Mouse (Mus musculus) embryo, embryonic 9.5 days (tissue): ENCODE data around the gene Zbtb4.

Source experiments
- DNase-seq: peaks from one replicate; pipeline ENCODE4 v3.0.0-alpha.2; 2017; ENCODE audit errors: extremely low spot score

Gene Zbtb4

GRCm38 (mm10) chr11:69800392-69801197 is 34.9 kb downstream of the Zbtb4 start:
- peak; percentile 90 for DNase-seq

GRCm38 (mm10) chr11:69801379-69801977 is 35.8 kb downstream of the Zbtb4 start, which contains the start of gene Fgf11:
Gene Fgf11, minus strand, starts transcription at chr11:69801857.
- DNase-seq = no peak

GRCm38 (mm10) chr11:69802648-69803105 is 37.0 kb downstream of the Zbtb4 start:
- DNase-seq = peak; percentile 83

GRCm38 (mm10) chr11:69803328-69803727 is 37.6 kb downstream of the Zbtb4 start:
- DNase-seq = no peak

DNA sequence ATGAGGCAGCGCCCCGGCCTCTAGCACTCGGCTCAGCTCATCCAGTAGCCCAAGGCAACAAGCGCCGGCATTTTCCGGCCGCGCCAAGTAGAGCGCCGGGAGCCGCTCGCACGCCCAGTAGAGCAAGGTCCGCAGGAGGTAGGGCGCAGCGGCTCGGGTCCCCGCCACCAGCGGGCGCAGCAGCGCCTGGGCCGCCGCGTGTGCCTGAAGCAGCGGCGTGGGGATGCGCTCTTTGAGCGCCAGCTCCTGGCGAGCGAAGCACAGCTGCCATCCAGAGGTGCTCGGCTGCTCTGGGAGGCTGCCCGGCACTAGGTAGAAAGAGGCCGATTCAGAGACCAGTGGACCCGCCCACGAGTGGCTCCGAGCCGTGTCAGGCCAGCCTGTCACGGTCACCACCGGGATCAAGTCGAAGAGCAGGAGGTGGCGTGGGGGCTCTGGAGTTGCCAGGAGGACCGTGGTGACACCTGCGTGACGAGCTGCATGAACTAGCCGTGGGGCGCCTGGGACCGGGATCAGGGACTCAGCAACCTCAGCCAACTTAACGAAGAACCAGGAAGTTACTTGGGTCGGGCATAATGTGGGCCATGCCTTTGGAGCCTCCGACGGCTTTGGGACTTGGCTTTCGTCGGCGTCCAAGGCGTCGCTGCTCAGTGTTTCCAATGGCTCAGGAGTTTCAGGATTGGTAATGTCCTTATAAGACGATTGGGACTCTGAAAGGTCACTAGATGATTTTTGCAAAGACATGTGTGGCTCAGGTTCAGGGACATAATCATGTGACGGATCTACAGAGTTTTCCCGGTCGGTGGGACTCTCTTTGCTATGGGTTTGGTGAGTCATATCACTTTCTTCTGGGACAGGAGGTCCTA is 38.3 kb downstream of the Zbtb4 start:
- DNase-seq = peak; percentile 68

GRCm38 (mm10) chr11:69804652-69804940 is 38.9 kb downstream of the Zbtb4 start:
- peak; percentile 10 for DNase-seq

- DNase-seq = peak; percentile 13
These were observed 39.5 kb downstream of the Zbtb4 start, which contains the start of gene Tmem102 for GRCm38 (mm10) chr11:69804972-69805909. Gene Tmem102, minus strand, starts transcription at chr11:69805624.

DNA sequence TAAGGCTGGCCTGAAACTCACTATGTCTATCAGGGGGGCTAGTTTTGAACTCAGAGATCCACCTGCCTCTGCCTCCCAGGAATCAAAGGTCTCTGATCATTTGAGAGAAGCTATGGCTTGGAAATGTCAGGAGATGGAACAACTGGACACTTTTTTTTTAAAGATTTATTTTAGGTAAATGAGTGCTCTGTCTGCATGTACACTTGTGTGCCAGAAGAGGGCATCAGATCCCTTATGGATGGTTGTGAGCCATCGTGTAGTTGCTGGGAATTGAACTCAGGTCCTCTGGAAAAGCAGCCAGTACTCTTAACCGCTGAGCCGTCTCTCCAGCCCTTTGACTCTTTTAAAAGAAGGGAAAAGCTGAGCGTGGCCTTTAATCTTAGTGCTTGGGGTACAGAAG is 40.7 kb downstream of the Zbtb4 start:
- no peak for DNase-seq

GRCm38 (mm10) chr11:69807641-69808040 is 41.9 kb downstream of the Zbtb4 start:
- DNase-seq = no peak

DNA sequence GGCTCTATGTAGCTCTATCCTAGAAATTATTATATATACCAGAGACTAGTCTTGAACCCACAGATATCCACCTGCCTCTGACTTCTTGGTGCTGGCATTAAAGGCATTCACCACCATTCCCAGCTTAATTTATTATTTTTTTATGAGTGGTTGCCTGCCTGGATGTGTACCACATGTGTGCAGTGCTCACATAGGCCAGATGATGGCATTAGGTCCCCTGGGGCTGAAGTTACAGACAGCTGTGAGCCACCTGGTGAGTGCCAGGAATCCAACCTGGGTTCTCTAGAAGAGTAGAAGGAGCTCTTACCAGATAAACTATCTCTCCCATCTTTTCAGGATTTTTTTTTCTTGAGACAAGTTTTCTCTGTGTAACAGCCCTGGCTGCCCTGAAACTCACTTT is 44.6 kb downstream of the Zbtb4 start:
- no peak for DNase-seq

GRCm38 (mm10) chr11:69815155-69815554 is 49.4 kb downstream of the Zbtb4 start, which contains the start of gene Gm39566:
Gene Gm39566, minus strand, starts transcription at chr11:69815298.
- DNase-seq = no peak

DNA sequence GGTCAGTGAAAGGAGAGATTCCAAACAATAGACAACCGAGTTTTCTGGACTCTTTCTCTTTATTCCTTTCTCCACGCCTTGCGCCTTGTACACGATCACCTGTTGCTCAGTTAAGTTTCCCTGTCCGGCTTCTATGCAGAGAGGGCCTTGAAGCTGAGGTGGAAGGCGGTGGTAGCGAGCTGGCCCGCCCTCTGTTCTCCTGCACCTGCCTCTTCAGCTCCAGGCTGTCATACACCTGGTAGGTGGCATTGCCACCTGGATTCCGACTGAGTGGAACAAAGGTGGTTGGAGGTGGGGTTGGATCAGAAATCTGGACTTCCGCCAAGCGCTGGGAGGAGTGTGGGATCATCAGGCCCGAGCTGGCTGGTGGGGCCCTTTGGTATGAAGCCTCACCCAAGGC is 50.8 kb downstream of the Zbtb4 start:
- DNase-seq = no peak

- no peak for DNase-seq
These were observed 52.7 kb downstream of the Zbtb4 start, which contains the start of gene Spem2 for GRCm38 (mm10) chr11:69818365-69818764. Gene Spem2, minus strand, starts transcription at chr11:69818465.

GRCm38 (mm10) chr11:69818871-69819270 is 53.2 kb downstream of the Zbtb4 start:
- no peak for DNase-seq

DNA sequence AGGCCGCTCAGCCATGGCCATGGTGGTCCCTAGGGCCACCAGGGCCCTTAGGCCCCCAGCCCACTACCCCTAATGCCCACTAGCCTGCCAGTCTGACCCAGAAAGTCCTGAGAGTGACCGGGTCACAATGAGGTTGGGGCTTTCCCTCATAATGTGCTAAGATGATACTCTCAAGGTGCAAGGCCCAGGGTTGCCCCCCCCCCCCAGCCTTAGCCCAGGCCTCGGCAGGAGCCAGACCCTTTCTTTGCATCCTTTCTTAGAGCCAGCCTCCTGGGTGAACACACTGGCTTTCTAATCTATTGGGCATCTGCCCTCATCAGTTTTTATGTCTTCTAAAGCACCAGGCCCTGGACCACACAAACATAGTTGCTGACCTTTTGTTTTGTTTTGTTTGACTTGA is 56.4 kb downstream of the Zbtb4 start, which contains the start of gene Spem1:
Gene Spem1, minus strand, starts transcription at position 101 of the 400 bp plus-strand sequence.
- no peak for DNase-seq

- DNase-seq = no peak
These were observed 57.7 kb downstream of the Zbtb4 start for GRCm38 (mm10) chr11:69823456-69823855.

DNA sequence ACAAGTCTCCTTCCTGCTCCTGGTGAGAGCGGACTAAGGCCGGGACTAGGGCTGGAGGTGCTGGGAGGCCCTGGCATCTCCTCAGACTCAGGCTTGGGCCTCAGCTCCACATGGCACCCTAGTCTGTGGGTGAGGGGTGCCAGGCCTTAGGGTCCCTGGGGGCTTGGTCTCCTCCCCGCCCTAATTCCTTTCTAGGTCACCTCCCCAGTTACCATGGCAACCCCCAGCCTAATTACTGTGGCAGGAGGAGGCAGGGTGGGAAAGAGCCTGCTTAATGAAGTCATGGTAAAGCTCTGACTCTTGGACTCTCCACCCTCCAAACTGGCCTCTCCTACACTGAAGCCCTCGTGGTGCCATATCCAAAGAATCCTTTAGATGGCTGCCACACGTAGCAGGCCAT is 63.1 kb downstream of the Zbtb4 start:
- no peak for DNase-seq

GRCm38 (mm10) chr11:69833554-69833953 is 67.8 kb downstream of the Zbtb4 start:
- no peak for DNase-seq
